Mouse (Mus musculus) embryonic facial prominence, embryonic 15.5 days (tissue): ENCODE results near the gene Gm49673. TPM values are rescaled to one million over a fixed set of nuclear protein-coding genes. Genes with fewer than 3 reads are reported as not detected.
"Not testable (repeated sequence)": the region's sequence is repeated elsewhere in the genome, so short reads cannot be mapped to it uniquely, and the experiment has no call there.

ENCODE experiments used
- ATAC-seq: fragments of 200-750 bp; cut with Nextera tagmentation; 2 replicates; pipeline ENCODE4 v1.8.0; 2017; ENCODE audit warnings: low read depth, moderate TSS enrichment; ENCODE audit not compliant: insufficient number of reproducible peaks, low FRiP score, low TSS enrichment
- H3K27ac ChIP-seq: fragments of 300-500 bp; sonication (generic); replicated peaks from 2 replicates; pipeline ENCODE4 v1.5.1; 2015; ENCODE audit warnings: mild to moderate bottlenecking, inconsistent platforms
- H3K27me3 ChIP-seq: fragments of 300-500 bp; sonication (generic); 2 replicates; pipeline ENCODE4 v1.6.1; 2015; ENCODE audit warnings: inconsistent platforms
- H3K36me3 ChIP-seq: fragments of 300-500 bp; sonication (generic); 2 replicates; pipeline ENCODE4 v1.6.1; 2015; ENCODE audit warnings: mild to moderate bottlenecking, inconsistent platforms
- H3K4me1 ChIP-seq: fragments of 300-500 bp; sonication (generic); 2 replicates; pipeline ENCODE4 v1.6.1; 2015; ENCODE audit warnings: inconsistent platforms
- H3K4me2 ChIP-seq: fragments of 300-500 bp; sonication (generic); replicated peaks from 2 replicates; pipeline ENCODE4 v1.6.1; 2015; ENCODE audit warnings: mild to moderate bottlenecking, inconsistent platforms
- H3K4me3 ChIP-seq: fragments of 300-500 bp; sonication (generic); replicated peaks from 2 replicates; pipeline ENCODE4 v1.5.1; 2015; ENCODE audit warnings: mild to moderate bottlenecking, inconsistent platforms
- H3K9ac ChIP-seq: fragments of 300-500 bp; sonication (generic); 2 replicates; pipeline ENCODE4 v1.6.1; 2015; ENCODE audit warnings: inconsistent platforms
- H3K9me3 ChIP-seq: fragments of 300-500 bp; sonication (generic); replicated peaks from 2 replicates; pipeline ENCODE4 v1.6.1; 2016; ENCODE audit warnings: inconsistent platforms
- WGBS: fragments of 180-500 bp; shearing (Covaris S2); methylation state at CpG from one replicate; pipeline ENCODE4 v1.1.7; 2015; 5-methylcytosine and 5-hydroxymethylcytosine counted together
- polyA plus RNA-seq: library from polyadenylated mRNA; unstranded; fragments of >200 nt; fragmentation: Nextera tagmentation; extraction: Ambion mirVana; gene quantifications from 2 replicates; pipeline ENCODE4 v1.2.1, GENCODE M21; 2015

The Gm49673 gene
- polyA plus RNA-seq, 1 experiment from 2014 or later, result 0.27 TPM

DNA sequence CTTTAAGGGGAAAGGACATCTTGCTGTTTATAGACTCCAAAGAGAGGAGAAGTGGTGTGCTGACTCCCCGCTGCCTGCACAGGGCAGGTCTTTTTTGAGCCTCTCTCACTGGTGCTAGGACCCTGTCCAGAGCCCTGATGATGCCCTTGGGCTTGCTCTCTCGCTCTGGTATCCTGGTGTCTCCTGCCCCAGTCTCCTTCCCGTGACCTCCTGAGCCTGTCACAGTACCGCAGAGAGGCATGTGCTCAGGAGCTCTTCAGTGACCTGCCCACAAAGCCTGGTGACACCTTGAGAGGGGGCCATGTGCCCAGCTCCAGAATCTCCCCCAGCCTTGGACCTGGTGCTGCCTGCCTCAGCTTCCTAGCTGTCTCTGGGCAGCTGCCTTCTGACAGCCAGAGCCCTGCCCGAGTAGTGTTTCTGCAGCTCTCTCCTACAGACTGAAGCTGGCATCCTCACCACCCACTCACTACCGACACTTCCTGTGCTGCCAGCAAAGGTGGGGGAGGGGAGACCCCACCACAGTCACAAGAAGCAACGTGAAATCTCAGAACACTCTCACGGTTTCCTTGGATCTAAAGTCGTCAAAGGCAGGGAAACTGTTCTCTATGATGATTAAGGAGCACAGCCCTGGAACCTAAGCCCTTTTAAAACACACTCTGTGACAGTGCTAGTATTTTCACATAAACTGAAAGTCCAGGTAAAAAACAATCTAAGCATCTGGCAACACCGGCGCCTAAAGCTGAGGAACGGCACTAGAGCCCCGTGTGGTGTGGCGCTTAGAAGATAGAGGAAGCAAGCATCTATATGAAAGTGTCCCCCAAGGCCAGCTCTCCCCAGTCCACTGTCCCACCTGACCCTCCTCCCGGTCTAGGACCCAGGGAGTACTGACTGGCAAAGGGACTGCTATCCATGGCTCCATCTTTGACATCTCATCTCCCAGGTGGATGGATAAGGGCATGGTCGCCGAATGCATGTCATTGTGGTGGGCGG lies 54.8 kb downstream of the Gm49673 start:
- not testable (repeated sequence) for H3K36me3 ChIP-seq, H3K9me3 ChIP-seq, H3K27ac ChIP-seq, H3K9ac ChIP-seq, H3K4me1 ChIP-seq, H3K27me3 ChIP-seq, H3K4me3 ChIP-seq, ATAC-seq, H3K4me2 ChIP-seq
- WGBS, result 57% methylated on average over 4 of the region's 18 CpGs

DNA sequence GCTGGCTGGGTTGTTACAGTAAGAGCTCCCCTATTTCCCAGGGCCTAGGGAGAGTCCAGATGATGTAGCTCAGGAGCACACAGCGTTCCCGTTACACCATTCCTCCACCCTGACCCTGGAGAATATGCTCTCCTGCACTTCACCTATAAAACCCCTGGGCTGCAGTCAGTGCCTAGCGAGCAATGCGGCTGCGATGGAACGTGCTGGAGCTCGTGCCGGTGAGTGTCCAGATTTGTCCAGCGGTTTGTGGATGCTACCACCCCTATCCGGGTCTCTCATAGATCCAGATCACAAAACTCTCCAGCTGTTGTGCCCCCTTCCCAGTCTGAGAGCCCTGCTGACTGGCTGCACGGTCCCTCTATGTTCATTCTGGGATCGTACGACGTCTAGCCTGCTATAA lies 56.3 kb downstream of the Gm49673 start:
- not testable (repeated sequence) for ATAC-seq, H3K4me1 ChIP-seq, H3K4me3 ChIP-seq, H3K9ac ChIP-seq, H3K27ac ChIP-seq, H3K4me2 ChIP-seq, H3K27me3 ChIP-seq, H3K9me3 ChIP-seq, H3K36me3 ChIP-seq
- 86% methylated on average over 14 of the region's 14 CpGs for WGBS

DNA sequence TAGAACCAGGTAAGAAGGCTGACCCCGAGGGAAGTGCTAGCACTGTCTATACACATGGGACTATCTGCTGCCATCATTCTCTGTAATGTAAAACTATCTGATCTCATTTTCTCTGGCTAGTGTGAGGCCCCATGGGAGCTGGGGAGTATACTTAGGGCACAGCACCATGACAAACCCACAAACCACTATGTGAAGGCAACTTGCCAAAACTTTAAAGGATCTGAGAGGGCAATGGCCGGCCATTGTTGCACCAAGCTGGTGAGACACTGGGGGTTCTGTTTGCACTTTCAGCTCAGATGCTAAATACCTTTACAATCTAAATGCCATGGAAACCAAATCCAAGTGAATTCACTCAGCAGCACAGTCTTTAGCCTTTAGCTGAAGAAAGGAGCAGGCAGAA lies 77.7 kb downstream of the Gm49673 start:
- not testable (repeated sequence) for ATAC-seq
- 53% methylated on average over 2 of the region's 2 CpGs for WGBS

DNA sequence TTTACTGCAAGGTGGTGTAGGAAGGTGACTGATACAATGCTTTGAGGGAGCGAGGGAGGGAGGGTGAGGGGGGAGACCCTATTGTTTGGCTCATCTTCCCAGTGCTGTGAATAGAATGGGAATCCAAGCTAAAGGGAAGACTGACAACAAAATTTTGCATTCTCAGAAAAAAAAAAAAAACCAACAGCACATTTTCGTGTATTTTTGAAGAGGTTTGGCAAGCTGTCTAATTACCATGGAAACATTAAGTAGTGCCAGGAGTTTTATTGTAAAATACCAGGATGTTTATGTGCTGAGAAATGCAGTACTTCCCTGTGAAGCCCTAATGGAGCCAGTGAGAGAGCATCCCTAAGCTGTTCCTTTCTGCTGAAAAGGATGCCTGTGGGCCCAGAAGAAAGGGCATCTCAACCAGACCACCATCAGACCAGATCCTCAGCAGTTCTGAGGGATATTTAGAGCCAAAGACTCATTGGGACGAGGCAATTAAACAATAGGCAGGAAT lies 90.9 kb downstream of the Gm49673 start:
- not testable (repeated sequence) for H3K4me1 ChIP-seq, H3K9me3 ChIP-seq, H3K36me3 ChIP-seq, H3K27me3 ChIP-seq, ATAC-seq, H3K4me2 ChIP-seq, H3K4me3 ChIP-seq, H3K27ac ChIP-seq, H3K9ac ChIP-seq
- WGBS, result 51% methylated on average over 2 of the region's 3 CpGs

More for the DNA sequence above, 77.7 kb downstream of the Gm49673 start:
- not testable (repeated sequence) for H3K27me3 ChIP-seq, H3K27ac ChIP-seq, H3K4me3 ChIP-seq, H3K36me3 ChIP-seq, H3K9ac ChIP-seq, H3K4me1 ChIP-seq, H3K4me2 ChIP-seq, H3K9me3 ChIP-seq

DNA sequence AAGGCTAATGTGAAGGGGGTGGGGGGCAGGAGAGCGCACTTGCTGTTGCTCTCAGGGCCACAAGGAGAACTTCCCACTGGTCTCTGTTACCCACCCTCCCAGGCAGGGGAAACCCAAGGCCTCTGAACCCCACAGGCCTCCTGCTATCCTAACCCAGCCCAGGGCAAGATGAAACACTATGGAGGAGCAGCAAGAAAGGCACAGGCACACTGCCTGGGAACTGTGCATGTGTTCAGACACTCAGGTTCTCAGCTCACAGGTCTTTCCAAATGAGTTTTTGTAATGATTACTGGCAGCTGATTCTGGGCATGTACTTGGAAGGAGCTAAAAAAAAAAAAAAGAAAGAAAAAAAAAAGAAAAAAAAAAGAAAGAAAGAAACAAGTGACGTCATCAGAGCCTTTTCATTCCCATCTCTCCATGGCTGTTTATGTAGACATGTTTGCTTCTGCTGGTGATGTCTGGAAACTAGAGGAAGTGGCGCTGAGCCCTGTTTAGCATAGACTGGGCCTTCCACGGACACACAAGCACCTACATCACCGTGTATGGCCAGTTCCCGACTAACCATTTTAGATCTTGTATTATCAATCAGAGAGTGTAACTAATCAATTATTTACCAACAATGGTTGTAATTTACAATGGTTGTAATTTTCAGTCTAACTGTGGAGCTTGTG lies 91.5 kb downstream of the Gm49673 start:
- WGBS, result 88% methylated on average over 4 of the region's 6 CpGs
- not testable (repeated sequence) for H3K9ac ChIP-seq, H3K4me2 ChIP-seq, H3K9me3 ChIP-seq, H3K4me3 ChIP-seq, H3K4me1 ChIP-seq, H3K36me3 ChIP-seq, ATAC-seq, H3K27me3 ChIP-seq, H3K27ac ChIP-seq

DNA sequence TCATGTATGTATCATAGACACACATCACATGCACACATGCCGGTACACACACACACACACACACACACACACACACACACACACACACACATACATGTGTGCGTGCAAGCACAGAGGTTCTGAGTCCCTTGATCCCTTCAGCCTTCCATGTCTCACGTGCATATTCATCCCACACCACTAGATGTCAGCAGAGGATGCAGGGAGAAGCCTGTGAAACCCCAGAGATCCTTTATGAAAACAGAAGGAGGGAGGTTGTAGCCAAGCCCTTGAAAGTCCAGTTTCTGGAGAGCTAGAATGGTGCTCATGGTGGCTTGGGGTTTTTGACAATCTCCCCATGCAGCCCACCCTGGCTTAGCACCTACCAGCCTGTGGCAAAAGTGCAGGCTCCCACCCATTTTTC lies 96.3 kb downstream of the Gm49673 start:
- H3K4me1 ChIP-seq, H3K4me2 ChIP-seq, H3K36me3 ChIP-seq, H3K27me3 ChIP-seq, H3K4me3 ChIP-seq, H3K27ac ChIP-seq, H3K9ac ChIP-seq, H3K9me3 ChIP-seq, ATAC-seq: not testable (repeated sequence)
- 24% methylated on average over 3 of the region's 3 CpGs for WGBS

DNA sequence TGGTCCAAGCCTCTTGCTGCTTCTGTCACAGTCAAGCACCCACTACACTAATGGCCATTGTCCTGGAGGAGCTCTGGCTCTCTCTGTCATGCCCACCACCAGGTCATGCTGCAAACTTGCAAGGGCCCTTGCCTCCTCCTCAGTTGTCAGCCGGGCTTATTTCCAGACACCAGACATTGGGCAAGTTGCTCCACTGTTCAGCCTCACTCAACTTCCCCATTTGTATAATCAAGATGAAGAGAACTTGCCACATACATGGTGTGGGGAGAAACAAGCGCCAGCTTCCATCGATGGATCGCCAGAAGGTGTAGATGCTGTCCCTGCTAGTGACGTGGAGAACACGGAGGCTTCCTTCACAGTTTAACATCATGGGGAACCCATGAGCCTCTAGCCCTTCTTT lies 97.4 kb downstream of the Gm49673 start:
- H3K9me3 ChIP-seq, H3K4me3 ChIP-seq, H3K4me2 ChIP-seq, H3K4me1 ChIP-seq, ATAC-seq, H3K36me3 ChIP-seq, H3K9ac ChIP-seq, H3K27me3 ChIP-seq, H3K27ac ChIP-seq: not testable (repeated sequence)
- WGBS, result 93% methylated on average over 5 of the region's 6 CpGs

DNA sequence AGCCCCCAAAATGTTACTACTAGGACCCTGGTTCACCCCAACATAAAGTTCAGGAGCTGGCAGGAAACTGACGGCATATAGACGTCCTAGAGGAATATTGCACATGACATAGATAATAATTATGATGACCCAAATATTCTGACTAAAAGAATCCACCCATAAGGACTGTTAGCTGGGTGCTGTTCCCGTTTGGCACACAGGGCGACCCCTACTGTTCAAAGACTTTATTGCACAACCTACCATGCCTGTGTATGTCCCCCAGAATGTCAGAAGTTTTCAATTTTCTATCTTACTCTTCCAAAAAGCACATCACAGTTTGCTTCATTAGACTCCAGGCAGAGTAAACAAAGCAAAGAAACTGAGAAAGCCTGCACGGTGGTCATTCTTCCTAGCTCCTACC lies 101.4 kb downstream of the Gm49673 start:
- H3K9ac ChIP-seq, H3K4me3 ChIP-seq, H3K4me2 ChIP-seq, H3K9me3 ChIP-seq, H3K4me1 ChIP-seq, H3K27me3 ChIP-seq, H3K27ac ChIP-seq, H3K36me3 ChIP-seq, ATAC-seq: not testable (repeated sequence)
- WGBS, result 0% methylated on average over 2 of the region's 5 CpGs

DNA sequence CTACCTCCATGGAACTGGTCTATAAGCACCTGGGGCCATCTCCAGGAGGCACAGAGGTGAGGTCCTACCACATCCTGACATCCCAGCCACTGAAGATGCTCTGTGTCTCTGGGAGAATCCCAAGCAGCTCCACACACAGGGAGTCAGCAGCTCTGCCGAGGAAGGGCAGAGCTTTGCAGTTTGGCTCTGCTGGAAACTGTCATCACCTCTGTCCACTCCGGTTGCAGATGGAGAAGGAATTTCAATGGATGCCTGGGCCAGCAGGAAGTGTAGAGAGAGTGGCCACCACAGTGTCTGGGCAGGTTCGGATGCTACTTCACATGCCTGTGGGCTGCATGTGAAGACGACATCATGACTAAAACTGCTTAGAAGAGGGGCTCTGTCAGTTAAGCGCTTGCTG lies 106.4 kb downstream of the Gm49673 start:
- not testable (repeated sequence) for H3K9ac ChIP-seq, H3K27ac ChIP-seq, ATAC-seq, H3K4me2 ChIP-seq, H3K27me3 ChIP-seq, H3K4me3 ChIP-seq, H3K36me3 ChIP-seq, H3K4me1 ChIP-seq, H3K9me3 ChIP-seq
- no CpG with 5 or more reads among the region's 5 CpGs for WGBS

DNA sequence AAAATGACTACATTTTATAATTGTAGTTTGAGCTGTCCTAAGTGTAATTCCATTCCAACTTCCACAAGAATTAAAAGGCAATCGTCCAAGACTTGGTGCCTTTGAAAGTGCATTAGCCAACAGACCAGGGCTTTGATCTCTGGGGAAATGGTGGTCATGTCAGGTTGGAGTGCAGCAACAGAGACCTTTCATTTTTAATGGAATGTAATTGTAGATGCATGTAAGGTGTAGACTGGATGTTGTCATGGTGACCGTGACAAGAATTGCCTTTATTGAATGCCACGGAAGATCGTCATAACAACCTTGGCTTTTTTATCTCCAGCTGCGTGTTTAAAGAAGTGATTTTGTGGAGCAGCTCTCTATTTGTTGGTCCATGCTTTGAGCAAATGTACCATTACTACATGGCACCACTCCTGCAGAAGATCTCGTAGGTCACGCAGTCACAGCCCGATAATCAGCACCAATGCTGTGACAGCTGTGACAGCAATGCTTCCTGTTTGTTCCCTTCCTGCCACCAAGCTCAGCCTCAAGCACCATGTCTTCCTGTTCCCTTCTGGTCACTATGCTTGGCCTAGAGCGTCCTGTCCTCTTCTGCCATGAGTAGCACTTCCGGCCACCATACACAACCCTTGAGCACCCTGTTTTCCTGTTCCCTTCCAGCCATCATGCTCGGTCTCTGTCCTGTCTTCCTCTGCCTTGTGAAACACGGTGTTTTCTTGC lies 107.5 kb downstream of the Gm49673 start:
- H3K36me3 ChIP-seq, H3K9me3 ChIP-seq, ATAC-seq, H3K4me2 ChIP-seq, H3K27ac ChIP-seq, H3K27me3 ChIP-seq, H3K9ac ChIP-seq, H3K4me3 ChIP-seq, H3K4me1 ChIP-seq: not testable (repeated sequence)
- no CpG with 5 or more reads among the region's 12 CpGs for WGBS

DNA sequence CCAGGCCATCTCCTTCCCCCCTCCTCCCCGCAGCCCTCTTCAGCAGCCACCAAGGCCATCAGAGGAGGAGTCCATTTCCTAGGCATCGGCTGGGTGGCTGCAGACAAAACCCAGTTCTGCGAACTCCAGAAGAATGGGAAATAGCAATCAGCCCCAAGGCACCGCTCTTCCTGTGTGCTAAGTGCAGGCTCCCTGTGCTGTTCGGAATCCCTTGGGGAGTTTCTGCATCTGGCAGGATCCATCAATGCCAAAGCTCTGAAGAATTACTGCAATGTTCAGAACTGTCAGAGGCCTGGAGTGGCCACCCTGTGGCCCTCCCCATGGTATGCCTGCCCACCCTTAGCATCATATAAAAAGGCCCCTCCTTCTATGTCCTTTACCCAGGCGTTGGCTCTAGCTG lies 110.6 kb downstream of the Gm49673 start:
- H3K4me2 ChIP-seq, H3K9me3 ChIP-seq, H3K4me1 ChIP-seq, ATAC-seq, H3K27ac ChIP-seq, H3K4me3 ChIP-seq, H3K36me3 ChIP-seq, H3K27me3 ChIP-seq, H3K9ac ChIP-seq: not testable (repeated sequence)
- WGBS, result 44% methylated on average over 4 of the region's 6 CpGs
